Mouse (Mus musculus) bone marrow, adult 2 months (tissue): ENCODE results near the gene Gtpbp3.
A peak's percentile ranks its signal among the peaks of the same experiment; 100 is the strongest.

ENCODE experiments used
- CTCF ChIP-seq: fragments of 200-500 bp; IDR thresholded peaks from 2 replicates; pipeline ENCODE4 v1.5.1; 2011; ENCODE audit warnings: low read length, control low read depth; ENCODE audit not compliant: control insufficient read depth, insufficient read depth
- POLR2A ChIP-seq: fragments of 200-500 bp; IDR thresholded peaks from 2 replicates; pipeline ENCODE4 v1.6.1; 2011; ENCODE audit warnings: low read depth, mild to moderate bottlenecking, control low read depth, low read length, borderline replicate concordance; ENCODE audit not compliant: control insufficient read depth

- peak; percentile 14; the same call in 1 of the 2 replicates for TF ChIP-seq CTCF
- no peak for TF ChIP-seq POLR2A
Measured at GRCm38 (mm10) chr8:71441404-71441803, 46.5 kb upstream of the Gtpbp3 start.
